Mouse (Mus musculus): ENCODE data around the gene Tas1r1. TPM values are rescaled to one million over a fixed set of nuclear protein-coding genes. Genes with fewer than 3 reads are reported as not detected.

The Tas1r1 gene
- total RNA-seq, 2 experiments from 2014 or later = 0.56 to 0.83 TPM

DNA sequence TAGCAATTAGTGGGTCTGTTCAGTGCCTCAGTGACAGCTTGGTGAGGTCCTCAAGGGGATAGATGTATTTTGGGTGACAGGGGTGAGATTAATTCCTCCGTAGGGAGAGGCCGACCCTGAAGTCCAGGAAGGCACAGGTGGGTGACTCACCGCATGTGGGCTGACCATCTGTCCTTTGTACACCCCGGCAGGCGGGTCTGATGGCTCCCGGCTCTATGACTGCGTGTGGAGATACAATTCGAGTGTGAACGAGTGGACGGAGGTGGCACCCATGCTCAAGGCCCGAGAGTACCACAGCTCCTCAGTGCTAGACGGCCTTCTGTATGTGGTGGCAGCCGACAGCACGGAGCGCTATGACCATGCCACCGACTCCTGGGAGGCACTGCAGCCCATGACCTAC lies 26.3 kb downstream of the Tas1r1 start:
- intact Hi-C loops (cut with DNase I) = no loop called here
- no peak for DNase-seq

DNA sequence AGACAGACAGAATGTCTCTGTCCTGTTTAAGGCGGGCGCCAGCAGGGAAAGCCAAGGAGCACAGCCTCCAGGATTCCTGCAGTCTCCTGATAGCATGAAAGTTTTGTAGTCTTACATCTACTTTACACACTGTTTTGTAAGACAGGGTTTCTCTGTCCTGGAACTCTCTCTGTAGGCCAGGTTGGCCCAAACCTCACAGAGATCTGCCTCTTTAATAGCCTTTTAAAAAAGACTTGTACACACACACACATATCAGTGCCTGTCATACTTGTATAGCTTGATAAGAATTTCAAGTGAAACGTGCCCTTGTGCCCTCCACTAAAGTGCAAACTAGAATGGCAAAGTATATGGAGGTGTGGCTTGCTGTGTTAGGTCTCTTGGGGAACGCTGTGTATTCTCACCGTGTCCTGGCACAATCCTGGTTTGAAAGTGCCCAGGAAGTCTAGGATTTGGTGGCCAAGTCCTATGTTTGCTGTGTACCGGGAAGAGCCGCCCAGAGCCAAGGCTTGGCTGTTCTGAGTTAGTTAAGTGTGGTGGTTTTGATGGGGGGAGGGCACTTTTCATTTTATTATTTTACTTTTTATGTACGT lies 27.1 kb downstream of the Tas1r1 start:
- DNase-seq = no peak
- intact Hi-C loops (cut with DNase I) = no loop called here

DNA sequence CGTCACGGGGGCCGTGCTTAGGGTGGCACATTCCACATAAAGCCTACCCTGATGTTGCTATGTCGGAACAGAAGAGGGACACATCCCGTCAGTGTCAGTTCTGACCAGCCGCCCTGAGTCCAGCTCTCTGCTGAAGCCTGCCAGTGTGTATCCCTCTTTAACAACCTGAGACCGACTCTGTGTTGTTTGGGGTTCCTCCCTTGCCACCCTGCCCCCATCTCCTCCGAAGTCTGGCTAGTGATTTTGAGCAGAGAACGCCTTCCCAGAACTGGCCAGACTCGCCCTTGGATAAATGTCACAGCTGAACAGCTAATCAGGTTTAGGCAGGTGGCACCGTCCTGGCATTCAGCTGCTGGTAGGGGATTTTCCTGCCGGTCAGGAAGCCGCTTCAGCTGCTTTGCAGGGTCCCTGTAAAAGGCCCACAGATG lies 27.6 kb downstream of the Tas1r1 start:
- intact Hi-C loops (cut with DNase I) = no loop called here
- no peak for DNase-seq

GRCm38 (mm10) chr4:152010091-152010706 lies 28.2 kb downstream of the Tas1r1 start:
- intact Hi-C loops (cut with DNase I) = no loop called here

DNA sequence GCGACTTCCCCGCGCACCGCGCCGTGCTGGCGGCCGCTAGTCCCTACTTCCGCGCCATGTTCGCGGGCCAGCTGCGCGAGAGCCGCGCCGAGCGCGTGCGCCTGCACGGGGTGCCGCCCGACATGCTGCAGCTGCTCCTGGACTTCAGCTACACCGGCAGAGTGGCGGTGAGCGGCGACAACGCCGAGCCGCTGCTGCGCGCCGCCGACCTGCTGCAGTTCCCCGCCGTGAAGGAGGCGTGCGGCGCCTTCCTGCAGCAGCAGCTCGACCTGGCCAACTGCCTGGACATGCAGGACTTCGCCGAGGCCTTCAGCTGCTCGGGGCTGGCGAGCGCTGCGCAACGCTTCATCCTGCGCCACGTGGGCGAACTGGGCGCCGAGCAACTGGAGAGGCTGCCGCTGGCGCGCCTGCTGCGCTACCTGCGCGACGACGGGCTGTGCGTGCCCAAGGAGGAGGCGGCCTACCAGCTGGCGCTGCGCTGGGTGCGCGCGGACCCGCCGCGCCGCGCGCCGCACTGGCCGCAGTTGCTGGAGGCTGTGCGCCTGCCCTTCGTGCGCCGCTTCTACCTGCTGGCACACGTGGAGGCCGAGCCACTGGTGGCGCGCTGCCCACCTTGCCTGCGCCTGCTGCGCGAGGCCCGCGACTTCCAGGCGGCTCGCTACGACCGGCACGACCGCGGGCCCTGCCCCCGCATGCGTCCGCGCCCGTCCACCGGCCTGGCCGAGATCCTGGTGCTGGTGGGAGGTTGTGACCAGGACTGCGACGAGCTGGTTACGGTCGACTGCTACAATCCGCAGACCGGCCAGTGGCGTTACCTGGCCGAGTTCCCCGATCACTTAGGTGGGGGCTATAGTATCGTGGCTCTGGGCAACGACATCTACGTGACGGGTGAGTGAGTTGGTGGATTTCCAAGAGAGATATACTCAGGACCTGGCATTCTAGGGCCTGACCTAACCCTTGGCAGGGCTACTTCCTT lies 29.0 kb downstream of the Tas1r1 start:
- peak; percentile 67 for DNase-seq
- intact Hi-C loops (cut with DNase I) = no loop called here

More at GRCm38 (mm10) chr4:152010091-152010706, 28.2 kb downstream of the Tas1r1 start:
- no peak for DNase-seq

- intact Hi-C loops (cut with DNase I) = no loop called here
- peak; percentile 90 for DNase-seq
Observed at GRCm38 (mm10) chr4:152008622-152009075, 29.7 kb downstream of the Tas1r1 start, which contains the start of gene Klhl21. Gene Klhl21 (plus strand): TSS chr4:152008803.

- intact Hi-C loops (cut with DNase I) = no loop called here
Observed at GRCm38 (mm10) chr4:152008148-152008500, 30.2 kb downstream of the Tas1r1 start.

DNA sequence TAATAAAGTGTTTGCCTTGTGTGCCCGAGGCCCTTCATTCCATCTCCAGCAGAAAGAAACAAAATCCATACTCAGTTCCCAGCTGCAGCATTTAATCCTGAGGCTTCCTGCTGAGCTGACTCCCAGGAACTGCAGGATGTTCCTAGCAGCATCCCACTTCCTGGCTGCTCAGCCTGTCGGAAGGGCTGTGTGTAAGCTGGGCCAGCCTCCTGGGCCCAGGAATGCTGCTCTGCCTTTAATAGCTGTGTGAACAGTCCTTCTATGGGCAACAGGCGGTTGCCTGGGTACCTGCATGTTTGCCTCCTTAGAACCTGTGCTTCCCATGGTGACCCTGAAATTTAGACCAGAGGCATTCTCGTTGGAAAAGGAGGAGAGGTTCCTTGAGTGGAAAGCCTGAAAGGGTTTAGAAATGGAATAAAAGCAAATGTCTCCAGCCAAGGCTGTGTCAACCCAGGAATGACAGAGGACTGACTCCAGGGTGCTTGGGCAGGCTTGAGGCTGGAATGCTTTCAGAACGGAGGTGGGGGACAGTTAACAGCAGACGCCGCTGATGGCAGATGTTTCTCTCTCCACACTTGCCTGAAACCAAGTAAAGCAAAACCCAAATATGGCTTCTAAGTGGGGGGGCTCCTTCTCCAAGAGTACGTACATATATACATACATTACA lies 30.8 kb downstream of the Tas1r1 start:
- intact Hi-C loops (cut with DNase I) = no loop called here
- no peak for DNase-seq

More at GRCm38 (mm10) chr4:152008148-152008500, 30.2 kb downstream of the Tas1r1 start:
- no peak for DNase-seq

DNA sequence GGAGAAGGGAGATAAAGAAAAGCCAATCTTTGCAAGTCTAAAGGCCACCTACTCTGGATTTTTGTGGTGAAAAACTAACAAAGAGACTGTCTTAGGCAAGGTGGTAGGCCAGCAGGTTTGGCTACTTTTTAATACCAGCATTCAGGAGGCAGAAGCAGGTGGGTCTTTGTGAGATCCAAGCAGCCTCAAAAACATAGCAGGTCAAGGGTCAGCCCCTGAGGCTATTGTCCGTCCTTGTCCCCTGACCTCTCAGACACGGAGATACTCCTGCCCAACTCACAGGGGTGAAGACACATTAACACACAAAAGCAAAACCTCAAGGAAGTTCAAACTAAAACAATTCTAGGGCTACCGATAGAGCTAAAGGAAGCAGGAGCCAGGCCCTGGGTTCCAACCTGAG lies 31.6 kb downstream of the Tas1r1 start:
- DNase-seq = no peak
- intact Hi-C loops (cut with DNase I) = no loop called here

DNA sequence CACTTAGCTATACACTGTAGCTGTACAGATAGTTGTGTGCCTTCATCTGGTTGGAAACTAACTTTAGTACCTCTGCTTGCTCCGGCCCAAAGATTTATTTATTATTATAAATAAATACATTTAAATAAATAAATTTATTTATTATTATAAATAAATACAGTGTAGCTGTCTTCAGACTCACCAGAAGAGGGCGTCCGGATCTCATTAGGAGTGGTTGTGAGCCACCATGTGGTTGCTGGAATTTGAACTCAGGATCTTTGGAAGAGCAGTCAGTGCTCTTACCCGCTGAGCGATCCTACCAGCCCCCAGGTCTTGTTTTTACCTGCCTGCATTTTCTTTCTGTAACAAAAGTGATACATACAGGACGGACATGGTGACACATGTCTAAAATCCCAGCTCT lies 32.2 kb downstream of the Tas1r1 start:
- DNase-seq = no peak
- intact Hi-C loops (cut with DNase I) = no loop called here

- intact Hi-C loops (cut with DNase I) = no loop called here
- no peak for DNase-seq
Observed at GRCm38 (mm10) chr4:152002063-152002462, 36.3 kb downstream of the Tas1r1 start.

DNA sequence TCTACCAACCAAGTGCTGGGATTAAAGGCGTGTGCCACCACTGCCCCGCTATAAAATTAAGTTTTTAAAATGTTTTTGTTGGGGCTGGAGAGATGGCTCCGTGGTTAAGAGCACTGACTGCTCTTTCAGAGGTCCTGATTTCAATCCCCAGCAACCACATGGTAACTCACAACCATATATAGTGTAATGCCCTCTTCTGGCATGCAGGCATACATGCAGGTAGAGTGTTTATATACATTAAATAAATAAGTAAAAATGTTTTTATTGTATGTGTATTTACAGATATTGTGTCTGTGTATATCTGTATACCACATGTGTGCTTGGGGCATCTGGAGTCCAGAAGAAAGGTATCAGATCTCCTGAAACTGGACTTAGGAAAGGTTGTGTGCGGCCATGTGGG lies 37.0 kb downstream of the Tas1r1 start:
- DNase-seq = no peak
- intact Hi-C loops (cut with DNase I) = no loop called here

DNA sequence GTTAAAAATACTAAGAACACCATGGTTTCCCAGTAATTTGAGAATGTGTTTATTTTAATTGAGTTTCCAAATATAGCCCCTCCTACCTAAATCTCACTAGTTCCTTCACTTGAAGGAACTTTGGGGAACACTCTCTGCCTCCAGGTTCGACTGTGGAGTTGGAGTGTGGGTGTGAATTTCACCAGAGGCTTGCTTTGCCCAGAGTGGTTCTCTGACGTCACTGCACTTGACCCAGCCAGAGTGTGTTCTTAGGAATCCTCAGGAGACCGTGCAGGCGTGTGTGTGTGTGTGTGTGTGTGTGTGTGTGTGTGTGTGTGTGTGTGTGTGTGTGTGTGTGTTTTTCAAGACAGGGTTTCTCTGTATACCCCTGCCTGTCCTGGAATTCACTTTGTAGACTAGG lies 37.5 kb downstream of the Tas1r1 start:
- intact Hi-C loops (cut with DNase I) = no loop called here
- DNase-seq = no peak

- DNase-seq = no peak
- intact Hi-C loops (cut with DNase I) = no loop called here
Observed at GRCm38 (mm10) chr4:151999481-151999880, 38.9 kb downstream of the Tas1r1 start.

- DNase-seq = no peak
- intact Hi-C loops (cut with DNase I) = no loop called here
Observed at GRCm38 (mm10) chr4:151997701-151998100, 40.7 kb downstream of the Tas1r1 start.

DNA sequence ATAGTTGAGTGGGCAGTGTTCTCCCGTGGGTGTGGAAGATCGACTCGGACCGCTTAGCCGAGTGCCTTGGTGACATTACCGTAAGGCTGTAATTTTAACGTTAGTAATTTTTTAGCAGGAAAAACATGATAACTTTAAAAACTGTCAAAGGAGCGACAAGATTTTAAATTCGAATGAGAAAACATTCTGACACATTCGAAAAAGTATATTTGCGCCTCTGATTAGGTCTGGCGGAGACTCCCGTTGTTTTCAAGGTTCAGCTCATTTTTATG lies 41.5 kb downstream of the Tas1r1 start:
- intact Hi-C loops (cut with DNase I) = no loop called here
- no peak for DNase-seq

DNA sequence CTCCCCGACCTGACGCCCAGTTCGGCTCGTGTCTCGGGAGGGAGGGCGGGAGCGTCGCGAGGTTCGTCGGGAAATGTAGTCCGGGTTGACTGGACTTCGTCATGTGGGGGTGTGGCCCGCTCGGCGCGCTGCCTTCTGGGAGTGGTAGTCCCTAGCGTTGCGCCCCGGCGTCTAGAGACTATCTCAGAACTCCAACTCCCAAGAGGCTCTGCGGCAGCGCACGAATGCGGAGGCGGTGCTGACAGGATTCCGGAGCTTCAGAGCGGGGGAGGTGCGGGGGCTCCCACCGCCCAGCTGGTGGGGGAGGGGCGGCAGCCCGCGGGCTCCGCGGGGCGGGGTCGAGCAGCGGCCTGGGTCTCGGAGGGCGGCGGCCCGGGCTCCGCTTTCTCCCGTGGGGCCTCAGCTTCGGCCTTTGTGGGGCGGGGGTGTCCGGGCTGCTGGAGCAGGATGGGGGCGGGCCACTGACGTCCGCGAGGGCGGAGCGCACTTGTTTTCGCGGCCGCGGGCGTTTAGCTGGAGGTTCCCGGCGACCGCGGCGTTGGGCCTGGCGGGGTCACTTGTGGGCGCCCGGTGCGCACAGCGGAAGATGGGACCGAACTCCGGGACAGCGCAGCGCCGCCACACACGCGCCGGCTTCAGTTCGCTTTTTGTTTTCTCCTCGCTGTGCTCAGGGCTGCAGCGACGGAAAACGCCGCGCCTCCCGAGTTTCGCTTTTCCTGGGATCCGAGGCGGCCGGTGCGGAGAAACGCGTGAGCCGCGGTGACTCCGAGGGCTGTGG lies 42.0 kb downstream of the Tas1r1 start, which contains the start of gene Phf13:
Gene Phf13 (minus strand): TSS at position 86 of the 778 bp plus-strand sequence.
- intact Hi-C loops (cut with DNase I) = no loop called here
- peak; percentile 100 for DNase-seq

- intact Hi-C loops (cut with DNase I) = no loop called here
- peak; percentile 52 for DNase-seq
Observed at GRCm38 (mm10) chr4:151995371-151996172, 42.8 kb downstream of the Tas1r1 start.
